Mouse (Mus musculus) kidney, postnatal 36 days (tissue): ENCODE measurements at regions not wholly inside any gene's neighbourhood (a gene's known extent, or its start where the extent isn't known, plus 50 kb on each side); places are given as distances from the start of the nearest gene placed in this dataset.
A peak's percentile ranks its signal among the peaks of the same experiment; 100 is the strongest.

Experiments
- DNase-seq, 2 experiments: peaks; one replicate each; pipeline ENCODE4 v3.0.0; 2021 to 2022; ENCODE audit warnings: mixed read lengths in 2 of 2

DNA sequence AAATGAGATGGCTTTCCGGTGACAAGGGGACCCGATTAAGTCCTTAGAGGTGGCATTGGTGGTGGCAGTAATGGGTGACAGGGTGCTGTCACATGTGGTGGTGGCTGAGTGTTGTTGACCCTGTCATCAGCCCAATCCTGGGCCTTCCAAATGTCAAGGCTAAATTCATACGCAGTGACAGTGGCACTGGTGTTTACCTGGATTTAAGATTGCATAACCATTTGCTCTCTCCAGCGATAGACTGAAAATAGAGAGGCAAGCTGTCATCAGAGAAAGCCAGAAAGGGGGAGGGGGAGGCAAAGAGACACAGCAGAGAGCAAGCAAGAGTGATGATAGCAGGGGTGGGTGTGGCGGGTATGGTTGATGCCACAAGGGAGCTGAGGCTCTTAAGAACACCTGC is 215.1 kb downstream of the Suds3 start:
- no peak for DNase-seq

- DNase-seq, result no peak
These were observed 218.5 kb downstream of the Suds3 start for GRCm38 (mm10) chr5:116897391-116897790.

DNA sequence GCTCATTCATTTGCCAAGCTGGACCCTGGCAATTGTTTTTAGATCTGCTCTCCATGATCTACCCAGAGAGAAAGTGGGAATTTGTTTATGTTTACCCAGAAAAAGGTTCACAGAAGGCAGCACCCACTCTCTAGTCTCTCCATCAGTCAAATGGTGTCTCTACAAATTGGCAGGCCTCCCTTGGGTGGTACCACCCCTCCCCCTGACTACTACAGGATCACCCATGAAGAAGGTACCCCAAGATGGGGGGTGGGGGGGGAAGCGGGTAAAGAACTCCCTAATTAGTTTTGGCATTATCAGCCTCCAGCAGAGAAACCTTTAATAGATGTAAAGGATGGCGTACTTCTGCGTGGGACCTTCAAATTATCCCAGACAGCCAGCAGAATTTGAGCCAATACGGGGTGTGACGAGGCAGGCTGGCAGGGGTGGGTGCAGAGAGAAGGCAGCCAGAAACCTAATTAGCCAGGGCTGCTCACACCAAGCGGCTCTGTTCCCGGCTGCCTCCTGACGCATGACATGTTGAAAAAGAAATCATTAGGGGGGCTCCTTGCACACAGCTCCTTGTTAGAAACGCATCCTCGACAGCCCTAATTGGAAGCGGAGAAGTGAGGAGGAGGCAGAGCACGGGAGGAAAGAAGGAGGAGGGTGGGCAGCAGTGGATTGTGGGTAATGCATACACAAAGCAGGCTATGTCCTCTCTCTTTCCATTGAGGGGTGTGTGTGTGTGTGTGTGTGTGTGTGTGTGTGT is 220.7 kb downstream of the Suds3 start:
- DNase-seq, result no peak

- DNase-seq, result peak in 1 of 2 experiments; percentile 17
These were observed 221.3 kb downstream of the Suds3 start for GRCm38 (mm10) chr5:116894575-116894974.

- DNase-seq, result no peak
These were observed 223.0 kb downstream of the Suds3 start for GRCm38 (mm10) chr5:116892877-116893276.

GRCm38 (mm10) chr5:116889224-116889623 is 226.7 kb downstream of the Suds3 start:
- no peak for DNase-seq

DNA sequence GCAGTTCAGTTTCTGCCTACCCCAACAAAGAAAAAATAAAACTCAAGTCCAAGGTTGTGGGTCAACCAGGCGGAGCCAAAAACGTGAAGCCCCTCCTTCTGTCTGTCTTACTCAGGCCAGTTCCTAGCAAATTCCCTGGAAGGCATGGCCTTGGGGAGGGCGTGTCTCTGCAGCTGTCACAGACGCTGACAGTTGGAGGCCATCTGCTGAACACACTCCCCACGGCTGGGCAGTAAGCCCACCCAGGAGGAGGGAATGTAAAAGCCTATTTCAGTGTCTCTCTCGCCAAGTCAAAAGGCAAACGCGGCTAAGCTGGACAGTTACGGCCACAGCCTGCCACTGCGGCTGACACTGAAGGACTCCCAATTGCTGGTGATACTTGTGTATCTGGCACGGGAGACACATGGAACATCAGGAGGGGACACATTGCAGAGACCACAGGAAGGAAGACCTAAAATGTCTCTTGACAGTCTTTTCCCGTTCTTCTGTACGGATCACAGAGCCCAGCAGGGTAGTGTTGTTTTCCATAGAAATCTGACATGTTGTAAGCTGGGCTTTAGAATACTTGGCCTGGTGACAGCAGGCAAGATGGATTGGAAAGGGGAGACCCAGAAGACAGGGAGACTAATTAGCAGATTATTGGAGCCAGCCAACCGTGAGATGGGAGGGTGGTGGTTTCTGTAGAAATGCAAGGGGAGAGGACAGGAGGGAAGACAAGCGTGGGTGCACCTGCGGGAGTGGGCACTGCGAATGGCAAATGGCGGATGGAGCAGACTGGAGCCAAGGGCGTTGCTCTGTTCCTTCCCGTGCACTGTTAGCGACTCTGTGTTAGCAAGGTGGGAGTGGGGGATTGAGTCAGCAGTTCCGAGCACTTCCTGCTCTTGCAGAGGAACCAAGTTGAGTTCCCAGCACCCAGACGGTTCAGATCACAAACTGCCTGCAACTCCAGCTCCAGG is 229.5 kb downstream of the Suds3 start:
- no peak for DNase-seq

DNA sequence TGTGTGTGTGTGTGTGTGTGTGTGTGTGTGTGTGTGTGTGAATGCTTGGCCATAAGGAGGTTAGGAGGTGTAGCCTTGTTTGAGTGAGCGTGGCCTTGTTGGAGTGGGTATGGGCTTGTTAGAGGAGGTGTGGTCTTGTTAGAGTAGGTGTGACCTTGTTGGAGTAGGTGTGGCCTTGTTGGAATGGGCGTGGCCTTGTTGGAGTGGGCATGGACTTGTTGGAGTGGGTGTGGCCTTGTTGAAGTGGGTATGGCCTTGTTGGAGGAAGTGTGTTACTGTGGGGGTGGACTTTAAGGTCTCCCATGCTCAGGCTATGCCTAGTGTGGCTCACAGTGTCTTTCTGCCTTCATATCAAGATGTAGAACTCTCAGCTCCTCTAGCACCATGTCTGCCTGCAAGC is 236.2 kb downstream of the Suds3 start:
- DNase-seq, result no peak

GRCm38 (mm10) chr5:116874941-116875340 is 241.0 kb downstream of the Suds3 start:
- peak in 1 of 2 experiments; percentile 34 for DNase-seq

- peak in 1 of 2 experiments; percentile 8 for DNase-seq
These were observed 247.8 kb downstream of the Suds3 start for GRCm38 (mm10) chr5:116868115-116868514.

- no peak for DNase-seq
These were observed 251.6 kb downstream of the Suds3 start for GRCm38 (mm10) chr5:116864275-116864674.

DNA sequence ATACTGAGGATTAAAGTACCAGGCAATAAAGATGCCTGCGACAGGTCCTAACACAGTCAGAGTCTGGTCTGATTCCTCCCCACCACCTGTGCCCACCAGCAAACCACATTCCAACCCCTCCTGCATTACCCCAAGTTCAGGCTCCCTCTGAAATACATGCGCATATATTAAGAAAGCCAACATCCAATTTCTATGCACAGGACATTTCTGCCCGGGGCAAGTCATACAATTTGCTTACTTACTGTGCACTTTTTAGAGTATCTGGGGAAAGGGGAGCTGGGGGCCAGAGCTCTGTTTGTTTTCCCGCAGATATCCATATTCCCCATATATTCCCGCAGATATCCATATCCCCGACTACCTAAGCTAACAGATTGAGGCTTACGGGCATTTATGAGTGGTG is 261.1 kb upstream of the Srrm4 start:
- DNase-seq, result no peak

- DNase-seq, result no peak
These were observed 240.3 kb upstream of the Srrm4 start for GRCm38 (mm10) chr5:116831874-116832273.

GRCm38 (mm10) chr5:116829771-116830170 is 238.2 kb upstream of the Srrm4 start:
- peak in 1 of 2 experiments; percentile 34 for DNase-seq

DNA sequence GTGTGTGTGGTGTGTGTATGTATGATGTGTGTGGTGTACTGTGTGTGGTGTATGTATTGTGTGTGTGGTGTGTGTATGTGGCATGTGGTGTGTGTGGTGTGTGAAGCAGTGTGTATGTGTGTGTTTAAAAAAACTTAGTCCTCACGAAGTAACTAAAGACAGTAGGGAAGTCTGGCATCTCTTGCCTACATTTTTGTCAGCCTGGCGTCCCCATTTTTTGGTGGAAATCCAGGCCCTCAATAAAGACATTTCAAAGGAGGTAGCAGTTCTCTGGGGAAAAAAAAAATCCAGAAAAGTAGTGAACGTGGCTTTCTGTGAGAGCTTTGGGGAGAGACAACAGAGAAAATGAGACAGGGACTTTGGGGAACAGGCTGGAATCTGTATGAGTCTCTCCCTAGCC is 231.6 kb upstream of the Srrm4 start:
- no peak for DNase-seq

GRCm38 (mm10) chr5:116822141-116822540 is 230.5 kb upstream of the Srrm4 start:
- DNase-seq, result no peak

DNA sequence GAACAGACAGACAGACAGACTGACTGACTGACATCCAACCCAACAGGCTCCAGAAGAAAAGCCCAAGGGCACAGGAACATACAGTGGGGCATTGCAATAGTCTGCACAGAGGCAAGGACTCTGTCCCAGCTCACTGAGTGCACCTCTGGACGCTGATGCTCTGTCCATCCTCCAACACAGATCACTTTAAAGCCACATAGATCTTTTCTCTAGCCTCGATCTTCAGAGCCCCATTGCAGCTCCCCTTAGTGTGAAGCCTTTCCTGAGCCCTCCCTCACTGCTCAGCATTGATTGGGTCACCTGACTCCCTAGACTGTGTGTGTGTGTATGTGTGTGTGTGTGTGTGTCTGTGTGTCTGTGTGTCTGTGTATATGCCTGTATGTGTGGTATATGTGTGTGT is 218.2 kb upstream of the Srrm4 start:
- no peak for DNase-seq

DNA sequence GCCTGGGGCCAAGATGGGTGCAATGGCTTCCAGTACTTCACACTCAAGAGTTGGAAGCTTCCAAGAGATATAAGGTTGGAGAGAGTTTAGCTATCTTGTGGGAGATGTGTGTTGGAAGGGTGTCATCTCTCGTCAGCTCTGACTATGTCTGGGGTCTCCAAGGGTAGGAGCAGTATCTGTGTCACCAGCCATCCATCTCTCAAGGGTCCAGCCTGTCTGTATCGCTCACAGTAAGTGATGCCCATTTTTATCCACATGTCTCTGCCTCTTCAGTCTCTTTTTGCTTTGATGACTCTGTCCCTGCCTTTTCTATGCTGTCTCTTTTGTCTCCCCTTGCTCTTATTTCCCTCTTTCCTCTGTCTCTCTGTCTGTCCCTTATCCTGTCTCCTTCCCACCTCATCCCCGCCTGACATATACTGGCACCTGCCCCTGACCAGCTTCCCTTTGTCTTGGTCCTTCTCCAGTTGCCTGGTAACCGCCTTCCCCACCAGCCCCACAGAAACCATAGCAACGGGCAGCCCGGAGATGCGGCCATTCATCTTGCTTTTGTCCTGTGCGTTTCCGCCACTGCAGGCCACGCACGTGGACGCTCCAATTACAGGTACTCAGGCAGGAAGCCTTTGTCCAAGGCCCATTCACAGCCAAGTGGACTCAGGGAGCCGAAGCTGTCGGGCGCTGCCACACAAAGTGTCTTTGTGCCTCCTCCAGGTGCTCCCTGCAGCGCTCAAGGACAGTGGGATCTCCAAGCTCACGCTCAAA is 217.6 kb upstream of the Srrm4 start:
- no peak for DNase-seq

GRCm38 (mm10) chr5:116797460-116797859 is 205.8 kb upstream of the Srrm4 start:
- DNase-seq, result no peak

GRCm38 (mm10) chr5:116795169-116795568 is 203.6 kb upstream of the Srrm4 start:
- no peak for DNase-seq

GRCm38 (mm10) chr5:116790419-116790818 is 198.8 kb upstream of the Srrm4 start:
- no peak for DNase-seq

GRCm38 (mm10) chr5:116789859-116790258 is 198.2 kb upstream of the Srrm4 start:
- no peak for DNase-seq

DNA sequence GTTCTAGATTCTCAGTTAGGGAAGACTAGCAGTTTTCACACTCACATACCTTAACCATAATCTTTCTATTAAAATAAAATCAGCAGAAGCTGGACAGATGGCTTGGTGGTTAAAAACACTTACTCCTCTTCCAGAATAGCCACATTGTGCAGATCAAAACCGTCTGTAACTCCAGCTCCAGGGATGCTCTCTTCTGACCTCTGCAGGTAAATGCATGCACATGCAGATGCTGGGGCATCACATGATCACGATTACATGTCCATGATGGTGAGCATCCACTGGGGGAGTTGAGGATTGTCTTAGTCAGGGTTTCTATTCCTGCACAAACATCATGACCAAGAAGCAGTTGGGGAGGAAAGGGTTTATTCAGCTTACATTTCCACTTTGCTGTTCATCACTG is 184.8 kb upstream of the Srrm4 start:
- DNase-seq, result no peak
